Mouse (Mus musculus) testis, adult 2 months (tissue): ENCODE results near the gene Scube1.

Source experiments
- CTCF ChIP-seq: fragments of 200-500 bp; IDR thresholded peaks from 2 replicates; pipeline ENCODE4 v1.5.1; 2012; ENCODE audit warnings: low read depth, mild to moderate bottlenecking, inconsistent platforms, low read length, moderate library complexity; ENCODE audit not compliant: control insufficient read depth, insufficient read depth, insufficient replicate concordance
- POLR2A ChIP-seq: fragments of 200-500 bp; IDR thresholded peaks from 2 replicates; pipeline ENCODE4 v1.6.1; 2012; ENCODE audit warnings: low read depth, mild to moderate bottlenecking, inconsistent platforms, low read length, moderate library complexity; ENCODE audit not compliant: control insufficient read depth

DNA sequence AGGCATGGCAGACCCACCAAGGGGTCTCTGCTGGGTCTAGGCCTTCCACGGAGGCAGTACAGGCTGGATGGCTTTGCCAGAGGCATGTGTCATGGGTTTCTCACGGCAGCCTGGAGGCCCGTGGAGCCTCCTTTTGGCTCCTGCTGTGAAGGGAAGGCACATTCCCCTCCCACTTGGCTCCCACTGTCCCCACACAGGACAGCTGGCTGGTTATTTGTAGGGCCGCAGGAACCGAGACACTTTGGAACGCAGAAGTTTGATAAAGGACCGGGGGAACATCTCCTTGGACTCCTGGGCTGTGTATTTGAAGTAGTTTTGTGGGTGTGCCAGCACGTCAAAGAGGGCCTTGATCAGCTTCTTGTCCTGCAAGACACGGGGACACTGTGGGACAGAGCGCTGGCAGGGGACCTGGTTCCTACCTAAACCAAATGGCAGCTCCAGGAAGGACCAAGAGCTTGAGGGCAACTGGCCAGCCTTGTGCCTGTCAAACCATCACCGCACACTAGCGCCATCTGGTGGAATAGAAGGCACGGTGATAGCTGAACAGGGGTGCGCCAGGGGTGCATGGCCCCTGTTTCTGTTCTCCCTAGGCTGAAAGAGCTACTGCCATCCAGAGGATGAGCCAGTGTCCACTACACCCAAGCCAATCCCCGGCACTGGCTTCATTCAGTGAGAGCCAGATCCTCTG, 117.6 kb downstream of the Scube1 start:
- peak; percentile 87 for TF ChIP-seq CTCF
- TF ChIP-seq POLR2A = no peak
